Mouse (Mus musculus) embryonic facial prominence, embryonic 15.5 days (tissue): ENCODE results near the gene Emid1. TPM values are rescaled to one million over a fixed set of nuclear protein-coding genes. Genes with fewer than 3 reads are reported as not detected.

ENCODE experiments used
- ATAC-seq: fragments of 200-750 bp; cut with Nextera tagmentation; 2 replicates; pipeline ENCODE4 v1.8.0; 2017; ENCODE audit warnings: low read depth, moderate TSS enrichment; ENCODE audit not compliant: insufficient number of reproducible peaks, low FRiP score, low TSS enrichment
- H3K27ac ChIP-seq: fragments of 300-500 bp; sonication (generic); replicated peaks from 2 replicates; pipeline ENCODE4 v1.5.1; 2015; ENCODE audit warnings: mild to moderate bottlenecking, inconsistent platforms
- H3K27me3 ChIP-seq: fragments of 300-500 bp; sonication (generic); 2 replicates; pipeline ENCODE4 v1.6.1; 2015; ENCODE audit warnings: inconsistent platforms
- H3K36me3 ChIP-seq: fragments of 300-500 bp; sonication (generic); 2 replicates; pipeline ENCODE4 v1.6.1; 2015; ENCODE audit warnings: mild to moderate bottlenecking, inconsistent platforms
- H3K4me1 ChIP-seq: fragments of 300-500 bp; sonication (generic); 2 replicates; pipeline ENCODE4 v1.6.1; 2015; ENCODE audit warnings: inconsistent platforms
- H3K4me2 ChIP-seq: fragments of 300-500 bp; sonication (generic); replicated peaks from 2 replicates; pipeline ENCODE4 v1.6.1; 2015; ENCODE audit warnings: mild to moderate bottlenecking, inconsistent platforms
- H3K4me3 ChIP-seq: fragments of 300-500 bp; sonication (generic); replicated peaks from 2 replicates; pipeline ENCODE4 v1.5.1; 2015; ENCODE audit warnings: mild to moderate bottlenecking, inconsistent platforms
- H3K9ac ChIP-seq: fragments of 300-500 bp; sonication (generic); 2 replicates; pipeline ENCODE4 v1.6.1; 2015; ENCODE audit warnings: inconsistent platforms
- H3K9me3 ChIP-seq: fragments of 300-500 bp; sonication (generic); replicated peaks from 2 replicates; pipeline ENCODE4 v1.6.1; 2016; ENCODE audit warnings: inconsistent platforms
- WGBS: fragments of 180-500 bp; shearing (Covaris S2); methylation state at CpG from one replicate; pipeline ENCODE4 v1.1.7; 2015; 5-methylcytosine and 5-hydroxymethylcytosine counted together
- polyA plus RNA-seq: library from polyadenylated mRNA; unstranded; fragments of >200 nt; fragmentation: Nextera tagmentation; extraction: Ambion mirVana; gene quantifications from 2 replicates; pipeline ENCODE4 v1.2.1, GENCODE M21; 2015

The Emid1 gene
- polyA plus RNA-seq, 1 experiment from 2014 or later = 64.0 TPM

DNA sequence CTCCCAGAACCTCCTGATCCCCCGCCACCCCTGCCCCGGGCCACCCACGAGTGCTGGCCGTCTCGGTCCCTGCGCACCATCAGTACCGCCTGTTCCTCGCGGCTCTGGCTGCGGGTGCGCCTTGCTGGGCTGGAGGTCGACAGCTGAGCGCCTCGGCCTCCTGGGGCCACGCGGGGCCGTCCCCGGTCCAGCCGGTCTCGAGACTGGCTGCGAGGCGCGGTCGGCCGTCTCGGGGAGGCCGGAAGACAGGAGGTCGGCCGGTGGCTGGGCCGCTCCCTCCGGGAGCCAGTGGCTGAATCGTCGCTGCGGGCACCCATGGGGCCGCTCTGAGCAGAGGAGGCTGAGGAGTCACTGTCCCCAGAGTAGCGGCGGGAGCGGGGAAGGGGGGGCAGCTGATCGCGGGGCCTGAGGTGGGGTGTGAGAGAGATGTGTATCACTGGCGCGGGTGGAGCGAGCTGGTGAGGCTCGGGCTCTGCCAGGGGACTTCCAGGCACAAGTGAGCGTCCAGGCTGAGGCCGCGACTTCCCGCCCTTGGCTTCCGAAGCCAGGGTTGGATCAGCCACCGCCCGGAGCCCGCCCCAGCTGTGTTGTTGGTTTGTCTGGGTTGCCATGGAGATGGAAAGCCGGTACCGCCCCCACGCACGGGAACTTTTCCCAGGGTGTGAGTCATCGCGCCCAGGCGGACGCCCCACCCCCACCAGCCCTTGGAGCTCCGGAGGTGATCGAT lies 90.5 kb downstream of the Emid1 start:
- Histone ChIP-seq H3K9ac (no peak overlapping the region), H3K4me1 (peaks cover 72% of the 10 kb centered on the region), H3K27ac (no peak overlapping the region), H3K4me2 (peak overlapping the region; percentile 75), H3K27me3 (peaks cover 74% of the 10 kb centered on the region), H3K4me3 (peak overlapping the region; percentile 33), H3K9me3 (no peaks in the 10 kb centered on the region), H3K36me3 (no peaks in the 10 kb centered on the region)
- WGBS = 4% methylated on average over 62 of the region's 62 CpGs
- peak; percentile 27 for ATAC-seq

DNA sequence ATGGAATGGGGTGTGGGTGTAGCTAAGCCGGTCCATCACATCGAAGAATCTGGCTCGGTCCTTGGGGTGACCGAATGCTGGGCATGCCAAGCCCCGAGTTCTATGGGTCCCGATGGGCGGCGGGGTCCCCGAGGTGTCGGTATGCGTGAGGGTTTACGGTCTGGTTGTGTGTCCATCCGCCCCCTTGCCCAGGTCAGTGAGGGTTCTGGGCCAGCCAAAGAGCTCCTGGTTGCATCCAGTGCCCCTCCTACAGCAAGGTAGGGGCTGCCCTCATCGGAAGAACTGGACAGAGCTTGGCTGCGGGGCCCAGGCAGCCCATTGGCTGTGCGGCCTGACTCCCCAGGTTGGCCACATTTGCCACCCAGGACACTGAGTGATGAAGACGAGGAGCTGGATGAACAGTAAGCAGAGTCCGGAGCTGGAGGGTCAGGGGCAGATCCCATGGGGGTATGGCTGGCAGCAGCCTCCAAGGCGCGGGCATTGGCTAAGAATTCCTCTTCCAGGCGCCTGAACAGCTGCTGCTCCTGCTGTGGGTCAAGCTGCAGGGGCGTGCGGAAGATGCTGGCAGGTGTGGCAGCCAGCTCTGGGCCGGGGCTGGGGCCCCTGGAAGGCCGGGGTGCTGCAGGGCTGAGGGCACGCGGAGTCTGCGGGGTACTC lies 91.2 kb downstream of the Emid1 start:
- no peak for ATAC-seq
- Histone ChIP-seq H3K9ac (no peak overlapping the region), H3K27me3 (peaks cover 81% of the 10 kb centered on the region), H3K9me3 (no peaks in the 10 kb centered on the region), H3K4me3 (peak overlapping the region; percentile 33), H3K36me3 (no peaks in the 10 kb centered on the region), H3K4me1 (peaks cover 79% of the 10 kb centered on the region), H3K27ac (no peak overlapping the region), H3K4me2 (peak overlapping the region; percentile 75)
- WGBS = 59% methylated on average over 28 of the region's 28 CpGs

DNA sequence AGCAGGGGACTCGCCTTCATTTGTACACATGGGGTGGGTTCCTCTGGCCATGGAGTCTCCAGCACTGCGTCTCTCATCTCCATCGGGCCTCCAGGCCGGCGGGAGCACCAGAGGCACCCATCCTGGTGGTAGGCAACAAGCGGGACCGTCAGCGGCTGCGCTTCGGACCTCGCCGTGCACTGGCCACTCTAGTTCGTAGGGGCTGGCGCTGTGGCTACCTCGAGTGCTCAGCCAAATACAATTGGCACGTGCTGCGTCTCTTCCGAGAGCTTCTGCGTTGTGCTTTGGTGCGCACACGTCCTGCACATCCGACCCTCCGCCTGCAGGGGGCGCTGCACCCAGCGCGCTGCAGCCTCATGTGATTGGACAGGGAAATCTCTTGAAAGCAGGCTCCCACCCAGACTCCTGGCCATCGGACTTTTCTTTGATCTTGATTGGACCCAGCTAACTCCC lies 92.3 kb downstream of the Emid1 start:
- H3K4me2 ChIP-seq = 0 out of 2 replicates have a peak overlapping the region, but pooled peaks have one; percentile 6
- no peak overlapping the region for H3K27ac ChIP-seq
- H3K4me3 ChIP-seq = no peak overlapping the region
- H3K27me3 ChIP-seq = peaks cover 90% of the 10 kb centered on the region
- WGBS = 9% methylated on average over 27 of the region's 27 CpGs
- H3K36me3 ChIP-seq = no peaks in the 10 kb centered on the region
- no peak for ATAC-seq
- H3K4me1 ChIP-seq = peaks cover 77% of the 10 kb centered on the region
- H3K9me3 ChIP-seq = no peaks in the 10 kb centered on the region
- H3K9ac ChIP-seq = no peak overlapping the region

DNA sequence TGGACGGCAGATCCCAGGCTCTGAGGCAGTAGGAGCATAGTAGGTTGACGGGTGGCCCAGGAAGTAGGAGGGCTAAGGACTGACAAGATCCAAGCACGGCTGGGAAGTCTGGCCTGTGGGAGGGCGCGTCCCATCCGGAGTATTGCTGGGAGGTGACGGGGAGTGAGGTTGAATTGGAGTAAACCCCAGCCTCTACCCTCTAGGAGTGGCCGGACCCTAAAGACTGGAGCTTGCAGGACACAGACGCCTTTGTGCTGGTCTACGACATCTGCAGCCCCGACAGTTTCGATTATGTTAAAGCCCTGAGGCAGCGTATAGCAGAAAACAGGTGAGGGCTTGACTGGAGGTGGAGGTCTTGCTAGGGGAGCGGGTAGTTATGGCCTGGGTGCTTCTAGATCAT lies 92.8 kb downstream of the Emid1 start:
- 14% methylated on average over 14 of the region's 14 CpGs for WGBS
- Histone ChIP-seq H3K9ac (no peak overlapping the region), H3K4me2 (0 out of 2 replicates have a peak overlapping the region, but pooled peaks have one; percentile 6)

DNA sequence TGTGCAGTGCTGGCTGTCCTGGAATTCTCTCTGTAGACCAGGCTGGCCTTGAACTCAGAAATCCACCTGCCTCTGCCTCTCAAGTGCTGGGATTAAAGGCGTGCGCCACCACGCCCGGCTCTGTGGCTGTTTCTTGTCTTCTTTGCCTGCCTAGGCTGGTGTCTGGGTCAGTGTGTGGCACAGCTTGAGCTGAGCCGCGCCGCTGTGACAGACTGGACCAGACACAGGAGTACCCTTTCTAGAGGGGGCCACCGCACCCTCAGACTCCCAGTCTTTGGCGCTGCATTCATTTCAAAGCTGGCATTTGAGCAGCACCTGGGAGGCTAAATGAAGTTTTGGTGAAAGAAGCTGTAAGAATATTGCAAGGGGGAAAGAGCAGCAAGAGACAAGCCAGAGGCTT lies 93.3 kb downstream of the Emid1 start:
- Histone ChIP-seq H3K27me3 (peaks cover 86% of the 10 kb centered on the region), H3K9me3 (no peaks in the 10 kb centered on the region), H3K9ac (no peak overlapping the region), H3K4me2 (no peak overlapping the region; the same call in 1 of the 2 replicates), H3K36me3 (no peaks in the 10 kb centered on the region), H3K4me1 (peaks cover 68% of the 10 kb centered on the region), H3K27ac (no peak overlapping the region), H3K4me3 (0 out of 2 replicates have a peak overlapping the region, but pooled peaks have one; percentile 4)
- 27% methylated on average over 9 of the region's 9 CpGs for WGBS
- ATAC-seq = no peak

More for the DNA sequence above, 92.8 kb downstream of the Emid1 start:
- Histone ChIP-seq H3K36me3 (no peaks in the 10 kb centered on the region), H3K4me1 (peaks cover 72% of the 10 kb centered on the region), H3K27ac (no peak overlapping the region), H3K9me3 (no peaks in the 10 kb centered on the region), H3K4me3 (0 out of 2 replicates have a peak overlapping the region, but pooled peaks have one; percentile 4), H3K27me3 (peaks cover 90% of the 10 kb centered on the region)
- no peak for ATAC-seq

DNA sequence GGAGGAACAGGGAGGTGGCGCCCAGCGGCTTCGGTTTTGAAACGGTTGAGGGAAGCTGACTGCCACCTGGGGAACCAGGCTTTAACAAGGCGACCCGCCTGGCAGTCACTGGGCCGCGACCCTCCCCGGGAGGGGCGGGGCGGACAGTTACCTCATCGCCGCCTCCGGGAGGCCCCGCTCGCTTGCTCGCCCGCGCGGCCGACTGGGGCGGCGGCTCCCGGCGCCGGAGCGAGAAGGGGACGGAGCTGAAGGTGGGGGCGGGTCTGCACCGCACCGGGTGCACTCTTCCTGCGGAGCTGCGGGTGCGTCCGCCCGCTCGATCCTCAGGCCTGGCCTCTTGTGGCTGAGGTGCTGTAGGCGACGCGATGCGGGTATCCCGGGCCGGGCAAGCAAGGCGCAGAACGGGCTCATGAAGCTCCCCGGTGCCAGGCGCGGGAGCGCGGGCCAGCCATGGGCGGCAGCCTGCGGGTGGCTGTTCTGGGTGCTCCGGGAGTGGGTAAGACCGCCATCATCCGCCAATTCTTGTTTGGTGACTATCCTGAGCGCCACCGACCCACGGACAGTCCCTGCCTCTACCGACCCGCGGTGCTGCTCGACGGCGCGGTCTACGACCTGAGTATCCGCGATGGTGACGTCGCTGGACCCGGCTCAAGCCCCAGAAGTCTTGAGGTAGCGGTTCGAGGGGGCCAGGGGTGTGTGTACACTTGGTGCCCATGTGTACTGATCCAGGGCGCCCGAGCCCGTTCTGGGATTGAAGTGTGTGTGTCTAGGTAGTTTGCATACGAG lies 94.0 kb downstream of the Emid1 start, which contains the start of gene Rasl10a:
Rasl10a (plus strand) TSS at position 273 of the 786 bp plus-strand sequence.
- Histone ChIP-seq H3K36me3 (no peaks in the 10 kb centered on the region), H3K4me1 (peaks cover 60% of the 10 kb centered on the region), H3K27me3 (peaks cover 79% of the 10 kb centered on the region), H3K27ac (no peak within 1 kb of the TSS), H3K4me3 (peak within 1 kb of the TSS; percentile 50), H3K4me2 (peak within 1 kb of the TSS; percentile 97), H3K9ac (peak within 1 kb of the TSS; percentile 26; the same call in 1 of the 2 replicates), H3K9me3 (no peaks in the 10 kb centered on the region)
- no peak for ATAC-seq
- WGBS = 1% methylated on average over 77 of the region's 77 CpGs

DNA sequence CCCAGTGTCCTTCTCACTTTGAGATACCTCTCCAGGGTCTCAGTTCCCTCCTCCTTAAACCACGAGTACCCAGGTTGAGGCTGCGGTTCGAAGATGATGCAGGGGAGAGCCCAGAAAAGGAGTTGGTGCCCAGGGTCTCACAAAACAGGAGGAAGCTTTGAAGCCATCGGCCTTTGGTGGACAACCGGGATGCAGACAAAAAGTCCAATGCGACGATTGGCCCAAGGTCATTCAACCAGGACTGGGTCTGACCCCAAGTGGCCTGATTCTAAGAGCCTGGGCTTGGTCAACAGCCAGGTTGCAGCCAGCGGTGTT lies 94.6 kb downstream of the Emid1 start:
- 20% methylated on average over 8 of the region's 8 CpGs for WGBS
- Histone ChIP-seq H3K27me3 (peaks cover 73% of the 10 kb centered on the region), H3K27ac (no peak overlapping the region), H3K36me3 (no peaks in the 10 kb centered on the region), H3K4me1 (peaks cover 55% of the 10 kb centered on the region), H3K4me3 (peak overlapping the region; percentile 50), H3K9ac (no peak overlapping the region), H3K4me2 (peak overlapping the region; percentile 97), H3K9me3 (no peaks in the 10 kb centered on the region)
- no peak for ATAC-seq

DNA sequence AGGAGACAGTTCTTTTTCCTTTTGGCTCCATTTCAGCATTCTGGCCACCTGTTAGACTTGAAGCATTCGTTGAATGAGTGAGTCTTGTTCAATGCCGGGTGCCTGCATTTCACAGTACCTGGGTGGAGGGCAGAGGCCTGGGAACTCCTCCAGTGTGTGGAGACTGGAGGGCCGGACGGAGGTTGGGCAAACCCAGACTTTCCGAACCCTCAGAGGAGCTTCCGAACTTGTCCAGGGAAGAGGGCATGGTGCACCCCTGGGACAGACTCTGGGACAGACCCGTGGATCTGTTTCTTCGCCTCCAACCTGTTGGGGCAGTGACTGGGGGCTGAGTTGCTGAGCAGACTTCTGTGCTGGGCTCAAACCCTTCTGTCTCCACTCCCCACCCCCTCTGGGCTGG lies 95.0 kb downstream of the Emid1 start:
- Histone ChIP-seq H3K9ac (no peak overlapping the region), H3K4me1 (peaks cover 50% of the 10 kb centered on the region), H3K4me2 (no peak overlapping the region), H3K4me3 (no peak overlapping the region), H3K27me3 (peaks cover 69% of the 10 kb centered on the region), H3K36me3 (no peaks in the 10 kb centered on the region), H3K27ac (no peak overlapping the region), H3K9me3 (no peaks in the 10 kb centered on the region)
- 53% methylated on average over 8 of the region's 8 CpGs for WGBS
- no peak for ATAC-seq

Other genes starting within 250 kb of the Emid1 start
- 0.20 and 0.27 TPM in 2 replicates for gene Nefh, start 204.2 kb downstream of the Emid1 start, polyA plus RNA-seq
- 53.6 and 60.0 TPM in 2 replicates for gene Ap1b1, start 165.4 kb downstream of the Emid1 start, polyA plus RNA-seq
- 4.1 TPM in 2 replicates for gene Rasl10a, start 94.1 kb downstream of the Emid1 start, polyA plus RNA-seq
- 39.0 and 43.3 TPM in 2 replicates for gene Gas2l1, start 86.9 kb downstream of the Emid1 start, polyA plus RNA-seq
- 28.8 and 29.4 TPM in 2 replicates for gene Rhbdd3, start 53.3 kb downstream of the Emid1 start, polyA plus RNA-seq
- 691 and 729 TPM in 2 replicates for gene Ewsr1, start 53.0 kb downstream of the Emid1 start, polyA plus RNA-seq
- gene Kremen1, start 109.3 kb upstream of the Emid1 start, polyA plus RNA-seq = 39.5 and 40.5 TPM in 2 replicates